Mouse (Mus musculus) B cell, adult (primary cell): ENCODE measurements around the gene St6galnac6. TPM values are rescaled to one million over a fixed set of nuclear protein-coding genes. Genes with fewer than 3 reads are reported as not detected.

Experiments
- total RNA-seq: library from RNA; stranded (reverse); gene quantifications from 4 replicates; pipeline ENCODE4 v1.2.4, GENCODE M21; 2023; ENCODE audit not compliant: inconsistent age

St6galnac6 gene
- 7.2 to 13.8 TPM (median 9.2 TPM) in 4 replicates for total RNA-seq

DNA sequence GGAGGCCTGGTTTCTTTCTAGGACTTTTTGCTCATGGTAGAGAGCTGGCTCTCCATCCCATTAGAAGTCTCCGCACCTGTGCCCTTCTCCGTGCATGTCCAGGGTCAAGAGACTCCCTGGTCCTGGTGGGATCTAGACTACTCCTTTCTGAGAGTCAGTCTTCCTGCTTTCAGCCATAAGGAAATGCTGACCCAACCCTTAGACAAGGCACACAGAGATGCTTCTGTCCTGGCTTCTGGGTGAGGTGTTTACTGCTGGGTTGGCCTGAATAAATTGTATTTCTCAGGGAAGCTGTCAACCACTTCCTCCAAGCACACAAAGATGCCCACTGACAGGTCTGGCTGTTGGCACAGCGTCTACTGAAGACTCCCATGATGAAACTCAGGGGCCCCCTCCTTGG is at the start of gene St6galnac6:
Gene St6galnac6, plus strand, starts transcription at position 301 of the 400 bp plus-strand sequence.

DNA sequence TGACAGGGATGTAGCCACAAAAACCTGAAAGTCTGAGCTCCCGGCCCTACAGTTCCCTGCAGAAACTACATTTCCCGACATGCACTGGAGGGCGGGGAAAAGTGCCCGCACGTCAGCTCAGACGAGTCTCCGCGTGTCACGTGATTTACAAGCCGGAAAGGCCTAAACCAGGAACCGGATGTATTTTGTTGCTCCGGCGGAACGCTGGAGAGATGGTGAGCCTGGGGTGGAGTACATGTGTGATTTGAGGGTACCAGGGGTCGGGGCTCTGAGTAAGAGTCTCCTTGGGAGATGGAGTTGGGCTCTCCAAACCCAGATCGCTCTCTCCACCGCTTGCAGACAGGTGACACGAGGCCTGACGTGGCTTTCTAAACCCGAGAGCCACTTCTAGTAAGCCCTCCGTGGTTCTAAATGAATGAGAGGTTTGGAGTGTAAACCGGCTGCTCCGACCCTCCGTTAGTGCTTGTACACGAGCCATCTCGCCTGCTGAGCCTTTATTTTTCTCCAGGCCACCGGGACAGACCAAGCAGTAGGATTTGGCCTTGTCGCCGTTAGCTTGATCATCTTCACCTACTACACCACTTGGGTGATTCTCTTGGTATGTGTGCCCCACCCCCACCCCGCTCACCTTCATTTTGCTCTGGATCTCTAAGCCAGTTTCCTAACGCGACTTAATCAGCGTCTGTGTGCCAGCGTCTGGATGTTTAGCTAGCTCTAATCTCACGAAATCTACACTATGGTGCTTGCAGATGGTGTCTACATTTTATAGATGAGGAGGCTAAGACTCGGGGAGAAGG is 28.6 kb upstream of the St6galnac6 start, which contains the start of gene Dpm2:
Gene Dpm2, plus strand, starts transcription at position 161 of the 797 bp plus-strand sequence.

DNA sequence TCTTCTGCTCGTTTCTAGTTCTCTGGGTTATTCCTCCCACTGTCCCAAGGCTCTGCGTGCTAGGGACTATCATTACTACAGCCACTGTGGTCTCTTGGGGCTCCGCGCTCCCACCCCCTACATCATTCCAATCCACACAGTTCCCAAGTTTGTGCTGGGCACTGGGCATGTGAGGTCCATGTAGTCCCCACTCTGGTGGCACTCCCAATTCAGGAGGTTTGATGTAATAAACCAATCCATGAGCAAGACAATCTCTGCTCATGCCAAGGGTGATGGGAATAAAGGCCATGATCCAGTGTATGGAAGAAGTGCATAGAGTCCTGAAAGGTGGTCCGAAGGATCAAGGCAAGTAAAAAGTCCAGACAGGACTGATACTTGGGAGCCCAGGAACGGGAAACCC is 25.0 kb upstream of the St6galnac6 start, which contains the start of gene Pip5kl1:
Gene Pip5kl1, plus strand, starts transcription at position 301 of the 400 bp plus-strand sequence.

GRCm38 (mm10) chr2:32575586-32576160 is 23.8 kb upstream of the St6galnac6 start, which contains the start of gene 9430097D07Rik:
Gene 9430097D07Rik (minus strand): TSS chr2:32575684.

GRCm38 (mm10) chr2:32586871-32587351 is 12.6 kb upstream of the St6galnac6 start, which contains the start of gene St6galnac4:
Gene St6galnac4 (plus strand): TSS chr2:32587095.

GRCm38 (mm10) chr2:32621517-32621859 is 22.0 kb downstream of the St6galnac6 start, which contains the start of gene Ak1:
Gene Ak1 (plus strand): TSS chr2:32621758.

GRCm38 (mm10) chr2:32646379-32647056 is 47.0 kb downstream of the St6galnac6 start, which contains the start of gene Eng:
Gene Eng (plus strand): TSS chr2:32646595.

Other genes with a start within 250 kb of the St6galnac6 start
- gene Ciz1, start 247.4 kb upstream of the St6galnac6 start, total RNA-seq, result 126 to 147 TPM (median 133 TPM) in 4 replicates
- gene Dnm1, start 246.4 kb upstream of the St6galnac6 start, total RNA-seq, result not detected in 4 replicates
- gene 1110008P14Rik, start 217.8 kb upstream of the St6galnac6 start, total RNA-seq, result 46.4 to 54.8 TPM (median 49.3 TPM) in 4 replicates
- gene Lcn2, start 211.5 kb upstream of the St6galnac6 start, total RNA-seq, result 0.93 to 1.2 TPM (median 1.0 TPM) in 3 of 4 replicates, not detected in the other
- gene Ptges2, start 203.8 kb upstream of the St6galnac6 start, total RNA-seq, result 5.7 to 12.4 TPM (median 10.7 TPM) in 4 replicates
- 4.0 to 5.6 TPM (median 4.4 TPM) in 4 replicates for gene Naif1, start 149.3 kb upstream of the St6galnac6 start, total RNA-seq
- gene Slc25a25, start 148.3 kb upstream of the St6galnac6 start, total RNA-seq, result 34.7 to 41.9 TPM (median 39.7 TPM) in 4 replicates
- 61.5 to 65.8 TPM (median 63.9 TPM) in 4 replicates for gene Fam102a, start 64.4 kb upstream of the St6galnac6 start, total RNA-seq
- gene Dpm2, start 28.9 kb upstream of the St6galnac6 start, total RNA-seq, result 66.0 to 73.0 TPM (median 69.5 TPM) in 4 replicates
- 0.64 to 0.84 TPM (median 0.79 TPM) in 4 replicates for gene Pip5kl1, start 24.9 kb upstream of the St6galnac6 start, total RNA-seq
- gene 9430097D07Rik, start 24.0 kb upstream of the St6galnac6 start, total RNA-seq, result not detected in 4 replicates
- 60.4 to 66.2 TPM (median 64.5 TPM) in 4 replicates for gene St6galnac4, start 12.6 kb upstream of the St6galnac6 start, total RNA-seq
- gene Ak1, start 22.0 kb downstream of the St6galnac6 start, total RNA-seq, result 0.26 to 1.2 TPM (median 0.62 TPM) in 4 replicates
- gene Eng, start 46.9 kb downstream of the St6galnac6 start, total RNA-seq, result 0.45 to 0.99 TPM (median 0.67 TPM) in 4 replicates
- 26.9 to 36.5 TPM (median 31.6 TPM) in 4 replicates for gene Fpgs, start 104.4 kb downstream of the St6galnac6 start, total RNA-seq
- 135 to 164 TPM (median 162 TPM) in 4 replicates for gene Cdk9, start 113.4 kb downstream of the St6galnac6 start, total RNA-seq
- 89.6 to 94.2 TPM (median 93.4 TPM) in 4 replicates for gene Sh2d3c, start 121.3 kb downstream of the St6galnac6 start, total RNA-seq
- gene 6330409D20Rik, start 141.3 kb downstream of the St6galnac6 start, total RNA-seq, result not detected in 4 replicates
- 31.3 to 39.1 TPM (median 34.5 TPM) in 4 replicates for gene Tor2a, start 157.5 kb downstream of the St6galnac6 start, total RNA-seq
- gene Ttc16, start 175.9 kb downstream of the St6galnac6 start, total RNA-seq, result 0.24 to 0.61 TPM in 2 of 4 replicates, not detected in the others
- 2.5 to 7.2 TPM (median 3.3 TPM) in 4 replicates for gene Ptrh1, start 176.1 kb downstream of the St6galnac6 start, total RNA-seq
- 0.32 TPM in 1 of 4 replicates, not detected in the others for gene Cfap157, start 184.7 kb downstream of the St6galnac6 start, total RNA-seq
- gene Stxbp1, start 247.5 kb downstream of the St6galnac6 start, total RNA-seq, result 3.9 to 5.8 TPM (median 5.1 TPM) in 4 replicates